Mouse (Mus musculus) gastrocnemius, postnatal 25 days (tissue): ENCODE data around the gene Cd200r1. TPM values are rescaled to one million over a fixed set of nuclear protein-coding genes. Genes with fewer than 3 reads are reported as not detected.
"Not testable (repeated sequence)": the region's sequence is repeated elsewhere in the genome, so short reads cannot be mapped to it uniquely, and the experiment has no call there.

ENCODE experiments used
- DNase-seq: peaks from one replicate; pipeline ENCODE4 v3.0.0; 2022
- total RNA-seq, 2 experiments: library from RNA; stranded (reverse); gene quantifications; 1 replicate in 1 of 2; 2 replicates in 1 of 2; pipeline ENCODE4 v1.2.3; 2021

Cd200r1 gene
- total RNA-seq, 2 experiments from 2014 or later: 0.11 TPM; not detected in 1

DNA sequence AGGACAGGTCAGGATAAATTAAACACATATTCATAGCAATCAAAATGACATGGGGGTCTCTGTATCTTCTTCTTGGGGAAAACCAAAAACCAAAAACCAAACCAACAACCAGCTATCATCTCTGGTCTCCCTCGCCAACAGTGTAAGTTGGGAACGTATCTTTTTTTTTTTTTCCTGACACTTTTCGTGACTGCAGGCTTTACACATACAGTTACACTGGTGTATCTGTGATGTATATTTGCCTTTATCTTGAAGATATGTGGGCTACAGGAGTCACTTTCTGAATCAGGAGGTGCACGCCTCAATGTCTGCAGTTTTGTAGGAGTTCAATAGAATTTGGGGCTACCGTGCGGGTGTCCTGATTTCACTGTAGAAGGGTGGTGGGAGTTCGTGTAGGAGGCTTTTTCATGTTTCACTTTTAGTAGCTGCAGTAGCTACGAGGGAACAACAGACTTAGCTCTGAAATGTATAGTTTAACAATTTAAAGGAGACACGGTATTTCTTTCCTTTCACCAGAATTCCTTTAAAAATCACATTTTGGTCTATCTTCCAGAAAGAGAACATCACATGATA is 870 bp downstream of the Cd200r1 start:
- DNase-seq: no peak

DNA sequence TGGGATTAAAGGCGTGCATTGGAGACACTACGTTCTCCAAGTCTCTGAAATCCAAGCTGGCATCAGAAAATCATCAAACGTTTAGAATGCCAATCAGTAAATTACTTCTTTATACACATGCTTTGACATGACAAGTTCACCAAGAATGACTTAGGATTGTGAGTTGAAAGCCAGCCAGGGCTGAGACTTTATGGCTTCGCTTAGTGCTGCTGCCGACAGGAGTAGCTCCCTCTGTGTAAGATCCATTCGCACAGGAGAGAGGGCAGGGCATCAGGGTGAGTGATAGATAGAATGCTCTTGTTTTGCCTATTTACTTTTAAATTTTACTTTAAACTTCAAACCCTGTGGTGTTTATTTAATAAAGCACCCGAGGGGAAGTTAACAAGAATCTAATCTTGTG is 2.0 kb downstream of the Cd200r1 start:
- no peak for DNase-seq

DNA sequence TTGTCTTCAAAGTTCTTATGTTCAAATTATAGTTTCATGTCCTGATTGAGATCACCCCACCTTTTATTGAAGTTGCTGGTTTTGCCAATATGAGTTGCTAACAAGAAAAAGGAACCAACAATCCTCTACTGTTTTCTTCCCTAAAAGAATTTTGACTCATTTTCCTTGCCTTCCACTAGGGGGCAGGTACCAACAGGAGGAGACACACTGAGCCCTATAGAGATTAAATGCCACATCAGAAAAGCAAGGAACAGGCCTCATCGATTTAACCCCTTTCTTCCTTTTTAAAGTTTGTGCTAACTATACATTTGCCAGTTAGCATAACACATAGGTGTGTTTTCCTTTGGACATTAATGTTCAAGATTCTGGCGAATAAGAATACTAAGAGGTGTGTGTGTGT is 2.4 kb downstream of the Cd200r1 start:
- no peak for DNase-seq

DNA sequence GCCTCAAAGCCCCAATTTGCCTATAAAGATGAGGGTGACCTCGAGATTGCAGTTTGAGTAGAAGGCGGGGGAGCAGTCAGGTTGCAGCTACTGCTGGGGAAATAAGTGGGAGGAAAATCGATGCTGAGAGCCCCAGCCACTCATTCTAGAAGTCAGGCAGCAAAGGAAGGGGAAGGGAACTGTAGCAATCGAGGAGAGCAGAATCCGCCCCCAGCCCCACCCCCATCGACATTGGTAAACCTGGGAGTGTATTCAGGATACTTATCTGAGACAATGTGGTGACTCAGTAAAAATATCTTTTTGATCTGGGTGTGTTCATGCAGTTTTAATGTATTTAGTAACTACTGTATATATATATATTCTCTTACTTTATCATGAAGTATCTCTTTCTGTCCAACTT is 7.0 kb downstream of the Cd200r1 start:
- no peak for DNase-seq

DNA sequence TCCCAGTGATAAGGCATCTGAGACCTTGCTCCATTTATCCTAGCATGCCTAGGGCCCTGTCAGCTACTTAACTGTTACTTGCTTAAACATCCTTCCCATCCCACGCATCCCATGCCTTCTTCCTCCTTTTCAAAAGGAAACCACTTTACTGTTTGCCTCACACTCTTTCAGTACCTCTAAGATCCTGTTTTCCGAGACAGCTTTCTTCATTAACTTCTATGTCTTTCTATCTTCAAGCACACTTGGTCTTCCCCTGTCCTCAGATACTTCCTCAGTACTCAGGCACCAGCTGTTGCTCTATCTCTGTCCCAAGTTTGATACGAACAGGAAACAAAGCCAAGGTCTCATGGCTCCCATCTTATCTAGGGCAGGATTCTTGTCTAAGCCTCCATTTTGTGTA is 8.1 kb downstream of the Cd200r1 start:
- no peak for DNase-seq

DNA sequence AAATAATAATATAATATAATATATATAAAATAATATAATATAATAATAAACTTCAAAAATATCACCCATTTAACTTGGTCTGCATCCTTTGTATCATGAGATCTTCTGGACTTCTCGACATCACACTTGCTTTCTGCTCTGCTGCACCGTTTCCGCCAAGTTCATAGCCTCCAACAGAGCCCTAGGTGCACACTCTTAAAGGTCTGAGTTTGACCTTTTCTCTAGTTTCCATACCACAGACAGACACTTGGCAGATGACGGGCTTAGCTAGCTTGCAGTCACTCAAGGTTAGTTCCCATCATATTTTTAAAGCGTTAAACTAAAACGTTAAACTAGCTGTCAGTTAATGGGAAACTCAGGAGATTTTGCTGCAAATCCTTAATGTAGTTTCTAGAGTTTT is 8.7 kb downstream of the Cd200r1 start:
- no peak for DNase-seq

DNA sequence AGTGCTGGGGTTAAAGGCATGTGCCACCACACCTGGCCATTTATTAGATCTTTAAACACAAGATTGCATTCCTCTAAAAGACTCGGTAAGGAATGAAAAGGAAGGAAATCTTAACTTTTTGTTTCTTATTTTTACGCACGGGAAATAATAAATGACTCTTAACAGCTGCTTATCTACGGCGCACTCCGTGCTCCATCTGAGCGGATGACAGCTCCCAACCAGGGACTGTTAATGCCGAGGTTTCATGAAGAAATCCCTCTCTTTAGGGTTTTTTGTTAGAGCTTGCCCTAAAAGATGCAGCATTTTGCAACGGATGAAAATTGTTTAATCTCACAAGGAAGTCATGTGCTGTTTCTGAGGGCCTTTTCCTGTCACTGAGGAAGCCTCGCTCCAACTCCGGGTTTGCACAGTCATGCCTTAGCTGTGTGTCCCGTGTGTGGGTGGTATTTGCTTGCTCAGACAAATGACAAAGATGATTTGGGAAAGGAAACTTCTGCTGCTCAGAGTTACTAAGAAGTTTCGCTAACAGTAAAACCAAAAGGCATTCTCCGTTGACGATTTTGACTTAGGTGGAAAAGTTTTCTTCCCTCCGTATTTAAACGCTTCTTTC is 13.1 kb downstream of the Cd200r1 start:
- no peak for DNase-seq

DNA sequence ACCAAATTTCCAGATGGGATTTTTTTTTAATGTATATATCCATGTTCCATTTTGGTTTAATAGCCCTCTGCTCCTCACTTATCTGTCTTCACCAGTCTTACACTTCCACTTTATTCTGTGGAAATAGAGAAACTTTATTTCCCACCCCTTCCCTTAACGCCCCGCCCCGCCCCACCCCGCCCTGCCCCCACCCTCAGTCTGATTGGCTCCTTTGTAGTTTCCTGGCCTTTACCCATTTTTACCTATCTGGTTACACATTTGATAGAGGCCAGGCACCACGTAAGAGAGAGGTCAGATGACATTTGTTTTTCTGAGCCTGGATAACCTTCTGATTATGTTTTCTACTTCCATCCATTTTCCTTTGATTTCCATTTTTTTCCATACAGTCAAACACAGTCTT is 14.0 kb downstream of the Cd200r1 start:
- no peak for DNase-seq

DNA sequence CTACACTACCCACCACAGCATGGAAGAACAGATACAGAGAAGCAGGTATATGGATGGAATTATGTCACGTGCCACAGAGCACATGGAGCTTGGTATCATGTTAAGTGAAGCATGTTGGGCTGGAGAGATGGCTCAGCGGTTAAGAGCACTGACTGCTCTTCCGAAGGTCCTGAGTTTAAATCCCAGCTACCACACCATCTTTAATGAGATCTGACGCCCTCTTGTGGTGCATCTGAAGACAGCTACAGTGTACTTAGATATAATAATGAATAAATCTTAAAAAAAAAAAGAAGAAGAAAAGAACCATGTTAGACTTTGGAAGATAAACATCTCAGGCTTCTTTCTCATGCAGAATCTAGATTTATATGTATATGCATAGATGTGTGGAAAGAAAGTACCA is 15.2 kb downstream of the Cd200r1 start:
- no peak for DNase-seq

DNA sequence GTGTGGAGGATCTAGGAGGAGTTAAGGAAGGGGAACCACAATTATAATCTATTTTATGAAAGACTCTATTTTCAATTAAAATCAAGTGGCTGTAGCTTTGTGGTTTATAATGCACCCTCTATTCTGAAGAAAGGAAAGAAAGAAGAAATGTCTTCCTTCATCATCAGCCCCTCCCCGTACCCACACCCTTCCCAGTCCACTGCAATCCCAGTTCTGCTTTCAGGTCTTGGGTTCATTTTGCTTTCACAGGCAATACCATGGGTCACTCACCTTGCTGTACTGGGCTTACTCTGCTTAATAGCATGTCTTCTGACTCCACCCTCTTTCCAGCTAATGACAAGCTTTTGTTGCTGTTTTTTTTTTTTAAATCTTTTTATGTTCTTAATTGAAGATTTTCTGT is 21.4 kb downstream of the Cd200r1 start:
- DNase-seq: no peak

DNA sequence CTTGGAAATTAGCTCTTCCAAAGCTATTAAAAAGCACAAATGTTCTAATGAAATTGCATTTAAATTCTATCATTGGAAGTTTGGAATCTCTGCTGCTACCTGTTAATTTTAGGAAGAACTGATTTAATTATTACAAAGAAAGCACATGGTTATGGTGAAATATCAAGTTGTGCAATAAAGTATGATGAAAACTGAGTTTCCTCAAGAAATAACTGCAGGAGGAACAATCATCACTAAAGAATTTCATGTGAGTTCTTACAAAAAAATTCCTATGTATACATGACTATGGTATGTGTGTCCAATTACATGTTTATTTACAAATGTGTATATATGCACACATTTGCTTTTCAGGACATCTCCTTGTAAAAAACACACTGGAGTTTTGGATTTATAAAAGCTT is 28.9 kb downstream of the Cd200r1 start:
- DNase-seq: no peak

DNA sequence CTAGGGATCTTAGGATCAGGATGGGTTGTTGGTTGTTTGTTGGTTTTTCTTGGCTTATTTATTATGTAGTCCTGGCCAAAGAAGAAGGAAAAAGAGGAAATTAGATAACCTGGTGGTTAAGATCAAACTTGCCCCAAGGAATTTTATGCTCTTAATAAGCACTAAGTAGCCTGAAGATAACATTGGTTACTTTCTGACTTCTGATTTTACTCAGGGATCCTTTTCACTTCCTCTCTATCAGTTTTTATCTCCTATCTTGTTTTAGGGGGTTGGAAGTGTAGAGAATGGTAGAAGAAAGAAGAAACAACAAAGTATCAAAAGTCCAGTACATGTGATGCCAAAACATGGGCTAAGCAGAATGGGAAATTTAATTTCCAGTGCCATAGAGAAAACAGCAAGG is 40.4 kb downstream of the Cd200r1 start:
- DNase-seq: no peak

DNA sequence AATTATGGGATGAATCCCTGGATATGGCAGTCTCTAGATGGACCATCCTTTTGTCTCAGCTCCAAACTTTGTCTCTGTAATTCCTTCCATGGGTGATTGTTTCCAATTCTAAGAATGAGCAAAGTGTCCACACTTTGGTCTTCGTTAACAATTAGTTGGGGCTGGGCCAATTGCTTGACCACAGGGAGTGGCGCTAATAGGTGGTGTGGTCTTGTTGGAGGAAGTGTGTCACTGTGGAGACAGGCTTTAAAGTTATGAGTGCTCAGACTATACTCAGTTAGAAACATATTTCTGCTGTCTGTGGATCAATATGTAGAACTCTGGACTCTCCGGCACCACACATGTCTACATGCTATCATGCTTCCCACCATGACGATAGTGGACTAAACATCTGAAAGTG is 44.7 kb downstream of the Cd200r1 start:
- not testable (repeated sequence) for DNase-seq

DNA sequence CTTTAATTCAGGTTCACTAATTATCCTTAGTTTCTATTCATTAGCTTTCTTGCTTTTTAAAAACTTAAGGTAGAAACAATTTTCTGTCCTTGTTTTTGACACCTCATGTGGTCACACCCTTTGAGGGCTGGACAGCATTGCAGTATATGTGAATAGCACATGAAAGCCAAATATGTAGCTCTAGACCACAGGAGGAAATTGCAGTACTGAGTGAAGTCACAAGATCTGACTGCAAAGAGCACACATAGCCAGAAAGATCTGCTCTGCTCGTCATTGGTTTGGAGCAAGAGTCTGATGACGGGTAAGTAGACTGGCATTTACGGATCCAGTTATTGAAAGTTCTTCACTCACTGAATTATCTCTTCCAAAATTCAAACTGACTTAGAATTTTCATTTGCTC is 46.0 kb downstream of the Cd200r1 start, which contains the start of gene Cd200r4:
TSS of gene Cd200r4 (plus strand) at position 190 of the 400 bp plus-strand sequence.
- DNase-seq: no peak

DNA sequence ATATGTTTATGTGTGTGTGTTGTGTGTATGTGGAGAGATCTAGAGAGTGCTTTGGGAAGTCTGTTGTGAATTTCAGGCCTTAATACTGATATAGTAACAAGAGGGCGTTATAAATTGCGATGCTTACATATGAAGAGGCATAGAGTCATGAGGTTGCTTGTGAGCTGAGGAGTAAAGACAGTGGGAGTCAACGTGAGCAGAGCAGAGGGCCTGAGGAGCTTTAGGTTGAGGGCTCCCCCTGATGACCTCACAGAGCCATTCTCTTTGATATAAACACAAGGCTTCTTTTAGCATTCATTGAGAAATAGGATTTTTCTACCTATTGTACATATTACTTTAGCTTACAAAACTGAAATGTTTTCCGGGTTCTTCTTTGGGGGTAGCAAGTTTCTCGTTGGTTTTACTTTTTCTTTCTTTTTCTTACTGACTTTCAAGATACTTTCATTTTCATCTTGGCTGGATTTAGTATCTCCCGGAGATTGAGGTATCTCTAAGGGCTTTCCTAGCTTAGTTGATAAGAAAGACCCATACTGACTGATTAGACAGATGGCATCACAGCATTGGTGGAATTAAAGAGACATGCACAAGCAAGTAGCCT is 47.0 kb downstream of the Cd200r1 start:
- no peak for DNase-seq

DNA sequence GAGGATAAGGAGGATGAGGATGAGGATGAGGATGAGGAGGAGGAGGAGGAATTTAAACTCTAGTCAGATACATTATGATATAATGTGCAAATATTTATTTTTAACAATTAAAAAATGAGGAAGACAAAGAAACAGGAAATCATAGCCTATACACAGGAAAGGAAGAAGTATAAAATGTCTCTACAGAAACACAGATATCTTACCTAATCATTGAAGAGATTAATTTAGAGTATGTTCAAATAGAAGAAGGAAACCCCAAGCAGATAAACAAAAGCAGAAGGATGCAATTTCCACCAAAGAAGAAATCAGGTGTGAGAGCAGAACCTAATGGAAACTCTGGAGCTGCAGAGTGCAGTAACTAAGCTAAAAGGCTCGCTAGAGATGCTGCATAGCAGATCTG is 52.5 kb downstream of the Cd200r1 start:
- DNase-seq: no peak

DNA sequence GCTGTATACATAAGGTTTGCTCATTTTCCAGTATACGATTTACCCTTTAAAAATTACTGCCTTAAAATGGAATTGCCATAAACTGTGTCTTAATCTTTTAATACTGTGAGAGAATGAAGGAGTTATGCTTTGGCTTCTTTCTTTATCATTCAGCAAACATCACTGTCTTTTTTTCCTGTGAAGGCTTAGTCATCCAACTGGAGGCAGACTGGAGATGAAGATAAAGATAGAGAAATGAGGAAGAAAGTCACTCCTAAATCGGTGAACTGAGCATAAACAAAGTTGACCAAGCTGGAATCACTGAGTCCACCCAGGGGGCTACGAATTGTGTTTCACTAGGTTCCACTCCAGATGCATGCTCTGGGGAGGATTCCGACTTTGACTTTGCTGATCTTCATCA is 55.0 kb downstream of the Cd200r1 start:
- no peak for DNase-seq

DNA sequence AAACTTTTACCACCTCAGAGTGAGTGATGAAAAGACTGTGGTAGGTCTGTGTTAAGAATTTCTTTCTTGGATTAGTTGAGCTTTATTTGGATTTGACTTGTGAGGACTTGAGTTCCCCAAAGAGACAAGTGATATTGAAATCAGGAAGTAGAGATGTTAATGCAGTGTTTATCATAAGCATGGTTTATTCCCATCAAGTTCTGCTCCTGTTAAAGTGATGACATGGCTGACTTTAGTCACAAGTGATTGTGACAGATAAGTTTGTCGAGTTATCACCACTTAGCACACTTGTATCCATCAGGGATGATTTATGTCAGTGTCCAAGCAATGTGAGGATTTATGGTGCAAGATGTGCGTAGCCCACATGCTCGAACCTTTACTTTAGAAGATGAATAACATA is 66.8 kb downstream of the Cd200r1 start:
- DNase-seq: no peak

DNA sequence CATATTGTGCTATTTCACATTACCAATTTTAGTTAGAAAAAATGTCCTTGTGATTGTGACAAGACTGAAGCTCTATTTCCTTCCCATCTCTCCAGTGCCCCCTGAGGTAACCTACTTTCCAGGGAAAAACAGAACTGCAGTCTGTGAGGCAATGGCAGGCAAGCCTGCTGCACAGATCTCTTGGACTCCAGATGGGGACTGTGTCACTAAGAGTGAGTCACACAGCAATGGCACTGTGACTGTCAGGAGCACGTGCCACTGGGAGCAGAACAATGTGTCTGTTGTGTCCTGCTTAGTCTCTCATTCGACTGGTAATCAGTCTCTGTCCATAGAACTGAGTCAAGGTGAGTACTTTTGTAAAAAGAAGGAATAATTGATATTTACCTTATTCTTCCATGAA is 67.7 kb downstream of the Cd200r1 start:
- not testable (repeated sequence) for DNase-seq

Other genes starting within 250 kb of the Cd200r1 start
- gene Boc, start 206.8 kb upstream of the Cd200r1 start, total RNA-seq: 1 to 10 TPM; 4.0 to 5.7 TPM
- gene Nepro, start 41.4 kb upstream of the Cd200r1 start, total RNA-seq: 1 to 10 TPM; 3.2 to 4.3 TPM
- gene Gtpbp8, start 19.4 kb upstream of the Cd200r1 start, total RNA-seq: 10 to 100 TPM in 1 of 2 experiments, 1 to 10 TPM in 1; 9.7 to 10.9 TPM
- not detected for gene Cd200r4, start 46.0 kb downstream of the Cd200r1 start, total RNA-seq
- gene Cd200r2, start 101.4 kb downstream of the Cd200r1 start, total RNA-seq: not detected
- gene Cd200r3, start 177.9 kb downstream of the Cd200r1 start, total RNA-seq: not detected